Mouse (Mus musculus): ENCODE results near the gene Myrfl.

The Myrfl gene

GRCm38 (mm10) chr10:116896336-116897177 lies at the start of gene Myrfl:
Gene Myrfl, minus strand, starts transcription at chr10:116896919.
- DNase-seq (ENCODE audit: low read depth, low spot score), result no peak

GRCm38 (mm10) chr10:116944940-116945339 lies 48.2 kb upstream of the Myrfl start:
- no peak for DNase-seq (ENCODE audit: low read depth, low spot score)

- DNase-seq (ENCODE audit: low read depth, low spot score), result no peak
These were observed 47.4 kb upstream of the Myrfl start for GRCm38 (mm10) chr10:116944144-116944543.

- DNase-seq (ENCODE audit: low read depth, low spot score), result no peak
These were observed 46.3 kb upstream of the Myrfl start for GRCm38 (mm10) chr10:116943025-116943424.

GRCm38 (mm10) chr10:116935028-116935427 lies 38.3 kb upstream of the Myrfl start:
- DNase-seq (ENCODE audit: low read depth, low spot score), result no peak

- DNase-seq (ENCODE audit: low read depth, low spot score), result no peak
These were observed 37.1 kb upstream of the Myrfl start for GRCm38 (mm10) chr10:116933794-116934193.

GRCm38 (mm10) chr10:116932418-116932817 lies 35.7 kb upstream of the Myrfl start:
- no peak for DNase-seq (ENCODE audit: low read depth, low spot score)

- no peak for DNase-seq (ENCODE audit: low read depth, low spot score)
These were observed 34.9 kb upstream of the Myrfl start for GRCm38 (mm10) chr10:116931497-116932179.

- no peak for DNase-seq (ENCODE audit: low read depth, low spot score)
These were observed 34.2 kb upstream of the Myrfl start for GRCm38 (mm10) chr10:116930936-116931335.

GRCm38 (mm10) chr10:116930506-116930905 lies 33.8 kb upstream of the Myrfl start:
- no peak for DNase-seq (ENCODE audit: low read depth, low spot score)

- DNase-seq (ENCODE audit: low read depth, low spot score), result no peak
These were observed 32.1 kb upstream of the Myrfl start for GRCm38 (mm10) chr10:116928826-116929225.

GRCm38 (mm10) chr10:116926428-116927113 lies 29.9 kb upstream of the Myrfl start:
- DNase-seq (ENCODE audit: low read depth, low spot score), result no peak

- DNase-seq (ENCODE audit: low read depth, low spot score), result no peak
These were observed 27.2 kb upstream of the Myrfl start for GRCm38 (mm10) chr10:116923651-116924495.

GRCm38 (mm10) chr10:116922161-116922560 lies 25.4 kb upstream of the Myrfl start:
- DNase-seq (ENCODE audit: low read depth, low spot score), result no peak

- no peak for DNase-seq (ENCODE audit: low read depth, low spot score)
These were observed 24.7 kb upstream of the Myrfl start for GRCm38 (mm10) chr10:116921416-116921815.

GRCm38 (mm10) chr10:116920641-116921040 lies 23.9 kb upstream of the Myrfl start:
- no peak for DNase-seq (ENCODE audit: low read depth, low spot score)

- no peak for DNase-seq (ENCODE audit: low read depth, low spot score)
These were observed 22.9 kb upstream of the Myrfl start for GRCm38 (mm10) chr10:116919368-116920317.

GRCm38 (mm10) chr10:116916581-116916980 lies 19.9 kb upstream of the Myrfl start:
- no peak for DNase-seq (ENCODE audit: low read depth, low spot score)

- DNase-seq (ENCODE audit: low read depth, low spot score), result no peak
These were observed 18.6 kb upstream of the Myrfl start for GRCm38 (mm10) chr10:116915286-116915685.

- no peak for DNase-seq (ENCODE audit: low read depth, low spot score)
These were observed 17.9 kb upstream of the Myrfl start for GRCm38 (mm10) chr10:116914586-116914985.
